ENCODE assay signal across 8 mouse cellular contexts in the genomic region with DNA sequence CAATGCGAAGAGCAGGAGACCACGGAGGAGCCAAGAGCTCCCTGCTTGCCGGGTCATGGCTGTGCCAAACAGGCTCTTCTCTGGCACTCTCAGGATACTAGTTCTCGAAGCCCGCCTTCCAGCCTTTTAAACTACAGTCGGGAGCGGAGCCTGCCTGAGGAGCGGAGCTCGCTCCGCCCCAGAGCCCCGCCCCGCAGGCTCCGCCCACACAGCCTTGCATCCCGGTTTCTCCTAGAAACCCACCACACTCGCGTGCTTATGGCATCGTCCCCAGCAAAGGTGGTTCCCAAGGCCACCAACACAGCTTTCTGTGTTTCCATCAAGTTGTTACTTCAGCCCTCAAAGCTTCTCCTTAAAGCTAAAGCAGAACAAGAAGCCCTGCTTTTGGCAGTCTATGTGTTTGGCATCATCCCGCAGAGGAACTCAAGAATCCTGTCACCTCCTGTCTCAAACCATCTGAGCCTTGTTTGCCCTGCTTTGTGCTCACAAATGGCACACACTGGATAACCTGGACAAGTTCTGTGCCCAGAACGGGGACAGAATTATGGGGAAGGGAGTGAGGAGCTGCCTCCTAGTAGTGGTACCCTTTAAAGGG. TPM values are rescaled to one million over a fixed set of nuclear protein-coding genes. Genes with fewer than 3 reads are reported as not detected.
DNase-seq lines count a peak whose midpoint lies in the region; ATAC-seq and TF ChIP-seq lines count a peak whose summit lies in the region.

Gene Nmb (minus strand): TSS at position 156 of the 595 bp plus-strand sequence.

- peaks cover 24% of the 10 kb centered on the region for H3K4me1 ChIP-seq in embryonic facial prominence, embryonic 13.5 days
- H3K4me1 ChIP-seq in intestine, embryonic 15.5 days (replicated peaks) = peaks cover 7% of the 10 kb centered on the region
- peaks cover 13% of the 10 kb centered on the region for H3K4me1 ChIP-seq in limb, embryonic 14.5 days (ENCODE audit: control insufficient read depth, insufficient read depth, low read length)
- peaks cover 30% of the 10 kb centered on the region for H3K4me1 ChIP-seq in midbrain, embryonic 13.5 days (replicated peaks)

- H3K4me3 ChIP-seq in embryonic facial prominence, embryonic 13.5 days = peak within 1 kb of the TSS; percentile 53
- peak within 1 kb of the TSS; percentile 46 for H3K4me3 ChIP-seq in intestine, embryonic 15.5 days (replicated peaks)
- H3K4me3 ChIP-seq in limb, embryonic 14.5 days (replicated peaks; ENCODE audit: low read length) = peak within 1 kb of the TSS; percentile 44
- peak within 1 kb of the TSS; percentile 47 for H3K4me3 ChIP-seq in midbrain, embryonic 13.5 days (replicated peaks)

- 0 out of 2 replicates have a peak, but pooled peaks have one; percentile 36 for TF ChIP-seq POLR2A in limb, embryonic 14.5 days (IDR thresholded peaks at IDR 0.05; ENCODE audit: borderline replicate concordance, extremely low read depth, insufficient read depth, insufficient read length)

- H3K27ac ChIP-seq in embryonic facial prominence, embryonic 13.5 days = peak within 1 kb of the TSS; percentile 41; the same call in 1 of the 2 replicates
- H3K27ac ChIP-seq in intestine, embryonic 15.5 days = no peak within 1 kb of the TSS
- no peak within 1 kb of the TSS for H3K27ac ChIP-seq in limb, embryonic 14.5 days (replicated peaks; ENCODE audit: low read depth, low read length)
- H3K27ac ChIP-seq in midbrain, embryonic 13.5 days = no peak within 1 kb of the TSS

- H3K27me3 ChIP-seq in embryonic facial prominence, embryonic 13.5 days = no peaks in the 10 kb centered on the region
- H3K27me3 ChIP-seq in intestine, embryonic 15.5 days (replicated peaks) = no peaks in the 10 kb centered on the region
- no peaks in the 10 kb centered on the region for H3K27me3 ChIP-seq in limb, embryonic 14.5 days (ENCODE audit: control insufficient read depth, insufficient read depth, low read length)
- H3K27me3 ChIP-seq in midbrain, embryonic 13.5 days = no peaks in the 10 kb centered on the region

- no peak for ATAC-seq in cerebellum, adult (ENCODE audit: insufficient number of reproducible peaks, low FRiP score, low TSS enrichment)
- peak; percentile 69 for ATAC-seq in embryonic facial prominence, embryonic 13.5 days (ENCODE audit: insufficient number of reproducible peaks, insufficient read depth, low FRiP score, low TSS enrichment, low read depth)
- ATAC-seq in granulocyte monocyte progenitor cell, adult 5-6 weeks (replicated peaks; ENCODE audit: poor library complexity, severe bottlenecking) = peak; percentile 45
- ATAC-seq in intestine, embryonic 15.5 days = peak; percentile 63
- peak; percentile 69 for ATAC-seq in limb, embryonic 14.5 days (ENCODE audit: low FRiP score, low read depth)
- ATAC-seq in midbrain, embryonic 13.5 days = peak; percentile 46

- peak within 1 kb of the TSS; percentile 74 for H3K9ac ChIP-seq in embryonic facial prominence, embryonic 13.5 days
- peak within 1 kb of the TSS; percentile 56 for H3K9ac ChIP-seq in intestine, embryonic 15.5 days
- H3K9ac ChIP-seq in limb, embryonic 14.5 days (ENCODE audit: low read depth, low read length, severe bottlenecking) = peak within 1 kb of the TSS; percentile 62
- H3K9ac ChIP-seq in midbrain, embryonic 13.5 days (replicated peaks) = peak within 1 kb of the TSS; percentile 68

- DNase-seq in cerebellum, adult 11 months = peak; percentile 55
- DNase-seq in limb, embryonic 14.5 days (ENCODE audit: low spot score) = peak; percentile 75
- peak; percentile 30 to 47 for DNase-seq in spleen, postnatal 36 days (ENCODE audit: low spot score in 2 of 2)

- H3K9me3 ChIP-seq in embryonic facial prominence, embryonic 13.5 days = no peaks in the 10 kb centered on the region
- no peaks in the 10 kb centered on the region for H3K9me3 ChIP-seq in intestine, embryonic 15.5 days
- H3K9me3 ChIP-seq in limb, embryonic 14.5 days (ENCODE audit: control insufficient read depth, low read length) = no peaks in the 10 kb centered on the region
- no peaks in the 10 kb centered on the region for H3K9me3 ChIP-seq in midbrain, embryonic 13.5 days

- WGBS in embryonic facial prominence, embryonic 13.5 days = 4% methylated on average over 19 of the region's 19 CpGs
- 3% methylated on average over 19 of the region's 19 CpGs for WGBS in intestine, embryonic 15.5 days
- WGBS in limb, embryonic 14.5 days = 3% methylated on average over 18 of the region's 19 CpGs
- 4% methylated on average over 19 of the region's 19 CpGs for WGBS in midbrain, embryonic 13.5 days

- H3K36me3 ChIP-seq in embryonic facial prominence, embryonic 13.5 days = peaks cover 34% of the 10 kb centered on the region
- peaks cover 4% of the 10 kb centered on the region; the same call in 1 of the 2 replicates for H3K36me3 ChIP-seq in intestine, embryonic 15.5 days
- peaks cover 22% of the 10 kb centered on the region for H3K36me3 ChIP-seq in limb, embryonic 14.5 days (ENCODE audit: control insufficient read depth, insufficient read depth, low read length)
- H3K36me3 ChIP-seq in midbrain, embryonic 13.5 days = peaks cover 35% of the 10 kb centered on the region

- H3K4me2 ChIP-seq in embryonic facial prominence, embryonic 13.5 days = peak within 1 kb of the TSS; percentile 92
- H3K4me2 ChIP-seq in intestine, embryonic 15.5 days (replicated peaks) = peak within 1 kb of the TSS; percentile 95
- peak within 1 kb of the TSS; percentile 96 for H3K4me2 ChIP-seq in limb, embryonic 14.5 days (replicated peaks; ENCODE audit: low read depth, low read length, severe bottlenecking)
- peak within 1 kb of the TSS; percentile 90 for H3K4me2 ChIP-seq in midbrain, embryonic 13.5 days (replicated peaks)

RNA-seq across cellular contexts. Expression of gene Nmb, which starts in this region (rescaled TPM):
- 5.6 and 5.8 TPM in 2 replicates for polyA plus RNA-seq in embryonic facial prominence, embryonic 13.5 days (2015; fragmentation: Nextera tagmentation; extraction: Ambion mirVana)
- 5.0 TPM in 1 of 2 replicates, not detected in the other for total RNA-seq in granulocyte monocyte progenitor cell, adult 5-6 weeks (2014; fragmentation: Nextera tagmentation)
- 1.4 TPM in 1 of 2 replicates, not detected in the other for total RNA-seq in granulocyte monocyte progenitor cell, adult 5-6 weeks (2017)
- polyA plus RNA-seq in intestine, embryonic 15.5 days (2015; fragmentation: Nextera tagmentation; extraction: Ambion mirVana) = 4.5 and 4.6 TPM in 2 replicates
- 8.3 and 8.5 TPM in 2 replicates for polyA plus RNA-seq in limb, embryonic 14.5 days (2012; rRNA removed)
- polyA plus RNA-seq in limb, embryonic 14.5 days (2014; fragmentation: Nextera tagmentation; extraction: Ambion mirVana) = 4.9 and 8.1 TPM in 2 replicates
- polyA plus RNA-seq in midbrain, embryonic 13.5 days (2015; fragmentation: Nextera tagmentation; extraction: Ambion mirVana) = 6.3 and 6.6 TPM in 2 replicates
